19 mouse cellular contexts compared by ENCODE assay signal in genomic region chr1:133215753-133216152, GRCm38 (mm10). TPM values are rescaled to one million over a fixed set of nuclear protein-coding genes. Genes with fewer than 3 reads are reported as not detected.
DNase-seq lines count a peak whose midpoint lies in the region; ATAC-seq lines count a peak whose summit lies in the region.
"Had no signal": no experiment of that assay in that cellular context is flagged by ENCODE, and none has a peak within 500 bp of the region (broad histone marks: within the 10 kb centered on the region; RNA-seq: fewer than 3 reads in every experiment).

No protein-coding gene starts in this region.

- no peaks in the 10 kb centered on the region for H3K9me3 ChIP-seq in heart, embryonic 13.5 days
- no peaks in the 10 kb centered on the region for H3K9me3 ChIP-seq in hindbrain, embryonic 12.5 days (replicated peaks)
- no peaks in the 10 kb centered on the region for H3K9me3 ChIP-seq in limb, embryonic 12.5 days
- no peaks in the 10 kb centered on the region for H3K9me3 ChIP-seq in neural tube, embryonic 13.5 days
- H3K9me3 ChIP-seq: embryonic facial prominence, embryonic 15.5 days; forebrain, embryonic 13.5 days; heart, embryonic 15.5 days had no signal

- intact Hi-C loops in heart, postnatal 10 days (cut with DNase I): no loop called here

- H3K4me3 ChIP-seq in heart, embryonic 13.5 days: no peak overlapping the region
- H3K4me3 ChIP-seq in hindbrain, embryonic 12.5 days: no peak overlapping the region
- H3K4me3 ChIP-seq in limb, embryonic 12.5 days (replicated peaks): no peak overlapping the region
- no peak overlapping the region for H3K4me3 ChIP-seq in neural tube, embryonic 13.5 days
- H3K4me3 ChIP-seq: embryonic facial prominence, embryonic 15.5 days; forebrain, embryonic 13.5 days; heart, embryonic 15.5 days had no signal

- no peak for ATAC-seq in heart, embryonic 13.5 days (ENCODE audit: extremely low read depth, insufficient number of reproducible peaks, low FRiP score, low TSS enrichment)
- ATAC-seq in hindbrain, embryonic 12.5 days (ENCODE audit: low FRiP score): no peak; the same call in 1 of the 2 replicates
- no peak for ATAC-seq in limb, embryonic 12.5 days (ENCODE audit: insufficient number of reproducible peaks, insufficient read depth, low FRiP score, low TSS enrichment, low read depth)
- ATAC-seq in neural tube, embryonic 13.5 days (ENCODE audit: low read depth): no peak
- no peak for ATAC-seq in frontal cortex, adult (ENCODE audit: low TSS enrichment)
- ATAC-seq: forebrain, embryonic 13.5 days; Patski had no signal

- 0 out of 2 replicates have a peak overlapping the region, but pooled peaks have one; percentile 19 for H3K9ac ChIP-seq in heart, embryonic 13.5 days
- no peak overlapping the region for H3K9ac ChIP-seq in hindbrain, embryonic 12.5 days
- 0 out of 2 replicates have a peak overlapping the region, but pooled peaks have one; percentile 23 for H3K9ac ChIP-seq in limb, embryonic 12.5 days (replicated peaks)
- peak overlapping the region; percentile 41 for H3K9ac ChIP-seq in neural tube, embryonic 13.5 days
- H3K9ac ChIP-seq: embryonic facial prominence, embryonic 15.5 days; heart, embryonic 15.5 days had no signal

- no peaks in the 10 kb centered on the region for H3K36me3 ChIP-seq in heart, embryonic 13.5 days
- H3K36me3 ChIP-seq in hindbrain, embryonic 12.5 days: no peaks in the 10 kb centered on the region
- H3K36me3 ChIP-seq in limb, embryonic 12.5 days: no peaks in the 10 kb centered on the region
- H3K36me3 ChIP-seq in neural tube, embryonic 13.5 days: no peaks in the 10 kb centered on the region
- H3K36me3 ChIP-seq: embryonic facial prominence, embryonic 15.5 days; heart, embryonic 15.5 days had no signal

- DNase-seq in heart, postnatal 10 days: no peak
- DNase-seq in cerebellum, adult 18-20 months: no peak
- DNase-seq: B cell, adult 2 months; cerebellum, adult 9-10 months; kidney, adult 18-20 months; kidney, postnatal 4 days; lung, adult 2 months; lung, postnatal 4 days; thymus, adult 2 months had no signal

- peaks cover 58% of the 10 kb centered on the region for H3K4me1 ChIP-seq in heart, embryonic 13.5 days
- peaks cover 73% of the 10 kb centered on the region for H3K4me1 ChIP-seq in hindbrain, embryonic 12.5 days
- H3K4me1 ChIP-seq in limb, embryonic 12.5 days (replicated peaks): peaks cover 51% of the 10 kb centered on the region
- H3K4me1 ChIP-seq in neural tube, embryonic 13.5 days (replicated peaks): peaks cover 78% of the 10 kb centered on the region

- WGBS in heart, embryonic 13.5 days: 73% methylated on average over 10 of the region's 10 CpGs
- 74% methylated on average over 10 of the region's 10 CpGs for WGBS in hindbrain, embryonic 12.5 days
- 70% methylated on average over 10 of the region's 10 CpGs for WGBS in limb, embryonic 12.5 days
- whole genome bisulfite sequencing in neural tube, embryonic 13.5 days: 76% methylated on average over 10 of the region's 10 CpGs

- H3K27me3 ChIP-seq in heart, embryonic 13.5 days (replicated peaks): no peaks in the 10 kb centered on the region
- no peaks in the 10 kb centered on the region for H3K27me3 ChIP-seq in hindbrain, embryonic 12.5 days
- peaks cover 17% of the 10 kb centered on the region for H3K27me3 ChIP-seq in limb, embryonic 12.5 days
- no peaks in the 10 kb centered on the region for H3K27me3 ChIP-seq in neural tube, embryonic 13.5 days
- H3K27me3 ChIP-seq: heart, embryonic 15.5 days; Patski had no signal

- H3K27ac ChIP-seq in heart, embryonic 13.5 days (replicated peaks): no peak overlapping the region
- H3K27ac ChIP-seq in hindbrain, embryonic 12.5 days: peak overlapping the region; percentile 81
- H3K27ac ChIP-seq in limb, embryonic 12.5 days: no peak overlapping the region
- peak overlapping the region; percentile 84 for H3K27ac ChIP-seq in neural tube, embryonic 13.5 days (replicated peaks)
- H3K27ac ChIP-seq: embryonic facial prominence, embryonic 15.5 days; heart, embryonic 15.5 days had no signal

- H3K4me2 ChIP-seq in heart, embryonic 13.5 days: no peak overlapping the region
- H3K4me2 ChIP-seq in hindbrain, embryonic 12.5 days (replicated peaks): no peak overlapping the region
- no peak overlapping the region for H3K4me2 ChIP-seq in limb, embryonic 12.5 days
- no peak overlapping the region for H3K4me2 ChIP-seq in neural tube, embryonic 13.5 days
- H3K4me2 ChIP-seq: embryonic facial prominence, embryonic 15.5 days; forebrain, embryonic 13.5 days; heart, embryonic 15.5 days; liver, embryonic 11.5 days had no signal

RNA-seq across cellular contexts. Expression of gene Plekha6, which starts 51.7 kb away (rescaled TPM):
- 10.6 and 10.7 TPM in 2 replicates for polyA plus RNA-seq in heart, embryonic 13.5 days (2015; fragmentation: Nextera tagmentation; extraction: Ambion mirVana)
- 10 to 100 TPM; 58.1 to 68.9 TPM for total RNA-seq in heart, postnatal 10 days (2021)
- polyA plus RNA-seq in hindbrain, embryonic 12.5 days (2016; fragmentation: Nextera tagmentation; extraction: Ambion mirVana): 25.8 and 29.1 TPM in 2 replicates
- polyA plus RNA-seq in limb, embryonic 12.5 days (2016; fragmentation: Nextera tagmentation; extraction: Ambion mirVana): 1.6 and 2.5 TPM in 2 replicates
- polyA plus RNA-seq in neural tube, embryonic 13.5 days (2015; fragmentation: Nextera tagmentation; extraction: Ambion mirVana): 25.8 and 27.4 TPM in 2 replicates

Comparison
In these comparisons a context has a peak if more than half of its experiments do, and no peak if none do; other contexts are left out.
1. H3K27ac ChIP-seq: peak in hindbrain, embryonic 12.5 days (single experiment) and neural tube, embryonic 13.5 days (single experiment); none in heart, embryonic 13.5 days (single experiment) and limb, embryonic 12.5 days (single experiment).